In genomic region chr10:30825049-30825448, GRCm38 (mm10) we compare ENCODE assay signal across 9 mouse cellular contexts. TPM values are rescaled to one million over a fixed set of nuclear protein-coding genes. Genes with fewer than 3 reads are reported as not detected.
DNase-seq lines count a peak whose midpoint lies in the region; ATAC-seq and TF ChIP-seq lines count a peak whose summit lies in the region.
"Had no signal": no experiment of that assay in that cellular context is flagged by ENCODE, and none has a peak within 500 bp of the region (broad histone marks: within the 10 kb centered on the region; RNA-seq: fewer than 3 reads in every experiment).

No protein-coding gene starts in this region.

- no peaks in the 10 kb centered on the region for H3K27me3 ChIP-seq in hindbrain, embryonic 15.5 days
- no peaks in the 10 kb centered on the region for H3K27me3 ChIP-seq in hindbrain, embryonic 12.5 days
- H3K27me3 ChIP-seq in MEL (ENCODE audit: control insufficient read depth in 1 of 2, insufficient read depth in 2 of 2, low read length in 2 of 2) = no peaks in the 10 kb centered on the region; a peak in 1 of 4 replicates

- TF ChIP-seq EP300 in MEL (IDR thresholded peaks at IDR 0.05; ENCODE audit: low read depth in 1 of 2, low read length in 2 of 2) = no peak

- H3K9me3 ChIP-seq in hindbrain, embryonic 15.5 days = no peaks in the 10 kb centered on the region
- no peaks in the 10 kb centered on the region for H3K9me3 ChIP-seq in hindbrain, embryonic 12.5 days (replicated peaks)
- no peaks in the 10 kb centered on the region for H3K9me3 ChIP-seq in MEL (replicated peaks; ENCODE audit: insufficient read depth, low read length)

- peak; percentile 18 to 79 (median 32); a peak in 3 of 6 replicates for TF ChIP-seq CTCF in MEL (IDR thresholded peaks at IDR 0.05 in 2 of 3, conservative IDR thresholded peaks at IDR 0.05 in 1 of 3; ENCODE audit: control insufficient read depth in 1 of 3, insufficient read depth in 1 of 3, low read depth in 2 of 3, low read length in 3 of 3, poor library complexity in 1 of 3, severe bottlenecking in 1 of 3)

- no peak overlapping the region for H3K9ac ChIP-seq in hindbrain, embryonic 15.5 days
- no peak overlapping the region for H3K9ac ChIP-seq in hindbrain, embryonic 12.5 days
- no peak overlapping the region for H3K9ac ChIP-seq in MEL (ENCODE audit: control insufficient read depth, low read depth, low read length, poor library complexity, severe bottlenecking)

- no peaks in the 10 kb centered on the region for H3K4me1 ChIP-seq in hindbrain, embryonic 15.5 days (replicated peaks)
- no peaks in the 10 kb centered on the region for H3K4me1 ChIP-seq in hindbrain, embryonic 12.5 days
- no peaks in the 10 kb centered on the region for H3K4me1 ChIP-seq in MEL (ENCODE audit: control insufficient read depth in 1 of 2, insufficient read depth in 2 of 2, low read length in 2 of 2)

- no peaks in the 10 kb centered on the region for H3K79me2 ChIP-seq in MEL (ENCODE audit: control insufficient read depth, insufficient read depth, low read length, poor library complexity)

- DNase-seq in 416B (ENCODE audit: low read depth) (peak; percentile 64), MEL (ENCODE audit: low read depth, low spot score) (peak; percentile 57)
- DNase-seq in retina, embryonic 14.5 days (ENCODE audit: low spot score) = peak; percentile 84
- DNase-seq in heart, postnatal 25 days (ENCODE audit: low spot score) = no peak
- DNase-seq in layer of hippocampus, adult 9-11 months = no peak

- H3K4me2 ChIP-seq in hindbrain, embryonic 15.5 days = no peak overlapping the region
- no peak overlapping the region for H3K4me2 ChIP-seq in hindbrain, embryonic 12.5 days (replicated peaks)

- TF ChIP-seq RAD21 in MEL (IDR thresholded peaks at IDR 0.05; ENCODE audit: low read depth, low read length) = peak; percentile 87

- no peak for TF ChIP-seq POLR2A in MEL (IDR thresholded peaks at IDR 0.05; ENCODE audit: control insufficient read depth in 1 of 2, insufficient read depth in 1 of 2, low read depth in 1 of 2, low read length in 2 of 2, poor library complexity in 1 of 2)

- ATAC-seq in hindbrain, embryonic 15.5 days (ENCODE audit: low FRiP score, low read depth) = peak; percentile 83
- ATAC-seq in hindbrain, embryonic 12.5 days (ENCODE audit: low FRiP score) = no peak
- peak; percentile 53 to 67; a peak in 3 of 4 replicates for ATAC-seq in hematopoietic stem cell, adult 5-6 weeks (replicated peaks in 1 of 2; ENCODE audit: insufficient read depth in 1 of 2, low FRiP score in 2 of 2, low TSS enrichment in 1 of 2, low read depth in 1 of 2, poor library complexity in 2 of 2, severe bottlenecking in 2 of 2)

- intact Hi-C loops in heart, postnatal 25 days (cut with DNase I) = loop anchor here (1.0 to 5.0 kb wide), 2 partner anchors 474 to 622 kb away; partner anchors contain the start of gene Tpd52l1

- no peaks in the 10 kb centered on the region for H3K36me3 ChIP-seq in hindbrain, embryonic 15.5 days
- H3K36me3 ChIP-seq in hindbrain, embryonic 12.5 days = no peaks in the 10 kb centered on the region
- no peaks in the 10 kb centered on the region for H3K36me3 ChIP-seq in MEL (ENCODE audit: control insufficient read depth in 1 of 2, insufficient read depth in 2 of 2, low read length in 2 of 2)

- no peak overlapping the region for H3K27ac ChIP-seq in hindbrain, embryonic 15.5 days (replicated peaks)
- no peak overlapping the region for H3K27ac ChIP-seq in hindbrain, embryonic 12.5 days
- H3K27ac ChIP-seq in MEL (ENCODE audit: control insufficient read depth, low read depth, low read length) = no peak overlapping the region

- H3K4me3 ChIP-seq in hindbrain, embryonic 15.5 days = no peak overlapping the region
- no peak overlapping the region for H3K4me3 ChIP-seq in hindbrain, embryonic 12.5 days
- H3K4me3 ChIP-seq in MEL (ENCODE audit: control insufficient read depth in 1 of 2, insufficient read depth in 1 of 2, low read depth in 2 of 2, low read length in 2 of 2) = no peak overlapping the region
- H3K4me3 ChIP-seq: myocyte had no signal

- 7% methylated on average over 1 of the region's 1 CpGs for WGBS in hindbrain, embryonic 15.5 days
- WGBS in hindbrain, embryonic 12.5 days = 17% methylated on average over 1 of the region's 1 CpGs

TF ChIP-seq in MEL, 35 proteins besides CTCF, POLR2A, EP300 and RAD21:
- TF ChIP-seq CHD2 (IDR thresholded peaks at IDR 0.05; ENCODE audit: low read length) = no peak
- TF ChIP-seq JUND (IDR thresholded peaks at IDR 0.05; ENCODE audit: low read depth, low read length) = no peak
- no peak for TF ChIP-seq NRF1 (IDR thresholded peaks at IDR 0.05; ENCODE audit: insufficient read depth, low read depth, low read length, poor library complexity, severe bottlenecking)
- peak; percentile 85 for TF ChIP-seq SMC3 (IDR thresholded peaks at IDR 0.05; ENCODE audit: low read depth, low read length)
- no peak for TF ChIP-seq SIN3A (IDR thresholded peaks at IDR 0.05; ENCODE audit: low read length)
- TF ChIP-seq TBP (IDR thresholded peaks at IDR 0.05; ENCODE audit: low read depth, low read length) = no peak
- TF ChIP-seq USF2 (IDR thresholded peaks at IDR 0.05; ENCODE audit: borderline replicate concordance in 1 of 2, insufficient read depth in 1 of 2, low read depth in 1 of 2, low read length in 2 of 2) = no peak
- no peak for TF ChIP-seq ZKSCAN1 (IDR thresholded peaks at IDR 0.05; ENCODE audit: low read depth, low read length)
- TF ChIP-seq NELFE (IDR thresholded peaks at IDR 0.05; ENCODE audit: low read depth, low read length) = no peak
- TF ChIP-seq MYC (IDR thresholded peaks at IDR 0.05; ENCODE audit: low read depth, low read length) = no peak
- TF ChIP-seq E2F4 (IDR thresholded peaks at IDR 0.05; ENCODE audit: borderline replicate concordance, low read depth, low read length) = no peak
- TF ChIP-seq ZNF384 (IDR thresholded peaks at IDR 0.05; ENCODE audit: low read depth, low read length) = 0 out of 2 replicates have a peak, but pooled peaks have one; percentile 10
- TF ChIP-seq TAL1 (IDR thresholded peaks at IDR 0.05; ENCODE audit: low read length) = no peak
- no peak for TF ChIP-seq MAZ (IDR thresholded peaks at IDR 0.05; ENCODE audit: low read depth, low read length)
- TF ChIP-seq BHLHE40 (IDR thresholded peaks at IDR 0.05; ENCODE audit: borderline replicate concordance, low read depth, low read length) = no peak
- no peak for TF ChIP-seq HCFC1 (IDR thresholded peaks at IDR 0.05; ENCODE audit: low read depth, low read length)
- TF ChIP-seq ZC3H11A (IDR thresholded peaks at IDR 0.05; ENCODE audit: low read depth, low read length) = peak; percentile 68
- TF ChIP-seq MXI1 (IDR thresholded peaks at IDR 0.05; ENCODE audit: low read depth, low read length) = no peak
- TF ChIP-seq MEF2A (IDR thresholded peaks at IDR 0.05; ENCODE audit: extremely low read depth, insufficient replicate concordance, low read depth, low read length, poor library complexity, severe bottlenecking) = no peak
- no peak for TF ChIP-seq MAFK (IDR thresholded peaks at IDR 0.05; ENCODE audit: borderline replicate concordance, low read depth, low read length)
TF ChIP-seq in MEL: peak in this region for 3.

RNA-seq across cellular contexts. Expression of gene Hey2, which starts 17.6 kb away (rescaled TPM):
- polyA plus RNA-seq in hindbrain, embryonic 15.5 days (2015; fragmentation: Nextera tagmentation; extraction: Ambion mirVana) = 5.6 and 6.6 TPM in 2 replicates
- polyA plus RNA-seq in hindbrain, embryonic 12.5 days (2016; fragmentation: Nextera tagmentation; extraction: Ambion mirVana) = 6.7 and 8.1 TPM in 2 replicates
- total RNA-seq in MEL (2012; rRNA removed) = 0.08 TPM in 1 of 2 replicates, not detected in the other
- not detected for polyA plus RNA-seq in MEL (2012; ENCODE audit: insufficient read depth in 1 of 2, insufficient read length in 2 of 2, low read depth in 1 of 2, low replicate concordance in 2 of 2, missing spikeins in 1 of 2)
- 0.75 TPM in 1 of 2 replicates, not detected in the other for total RNA-seq in hematopoietic stem cell, adult 5-6 weeks (2017)
- total RNA-seq in heart, postnatal 25 days (2021) = 1 to 10 TPM; 5.9 to 6.4 TPM

RNA-seq across cellular contexts. Expression of gene Ncoa7, which starts 21.9 kb away (rescaled TPM):
- polyA plus RNA-seq in hindbrain, embryonic 15.5 days (2015; fragmentation: Nextera tagmentation; extraction: Ambion mirVana) = 18.9 and 20.5 TPM in 2 replicates
- 8.6 and 11.3 TPM in 2 replicates for polyA plus RNA-seq in hindbrain, embryonic 12.5 days (2016; fragmentation: Nextera tagmentation; extraction: Ambion mirVana)
- total RNA-seq in MEL (2012; rRNA removed) = 1.7 and 1.8 TPM in 2 replicates
- 10 to 100 TPM in 1 of 2 experiments, 1 to 10 TPM in 1; 4.2 to 64.9 TPM for polyA plus RNA-seq in MEL (2012; ENCODE audit: insufficient read depth in 1 of 2, insufficient read length in 2 of 2, low read depth in 1 of 2, low replicate concordance in 2 of 2, missing spikeins in 1 of 2)
- 48.2 and 67.9 TPM in 2 replicates for total RNA-seq in hematopoietic stem cell, adult 5-6 weeks (2017)
- 1 to 10 TPM; 4.2 to 5.3 TPM for total RNA-seq in heart, postnatal 25 days (2021)

Comparison
In these comparisons a context has a peak if more than half of its experiments do, and no peak if none do; other contexts are left out.
1. DNase-seq: peak in 416B (single experiment), MEL (single experiment) and retina, embryonic 14.5 days (single experiment); none in heart, postnatal 25 days (single experiment) and layer of hippocampus, adult 9-11 months (single experiment).